Mouse (Mus musculus) heart, embryonic 15.5 days (tissue): ENCODE results near the gene Chrm3. TPM values are rescaled to one million over a fixed set of nuclear protein-coding genes. Genes with fewer than 3 reads are reported as not detected.

Experiments
- ATAC-seq: fragments of 200-750 bp; cut with Nextera tagmentation; replicated peaks from 2 replicates; pipeline ENCODE4 v1.8.0; 2017; ENCODE audit warnings: low read depth, moderate TSS enrichment; ENCODE audit not compliant: insufficient number of reproducible peaks, insufficient read depth, low FRiP score
- H3K27ac ChIP-seq: fragments of 300-500 bp; sonication (generic); 2 replicates; pipeline ENCODE4 v1.5.1; 2015; ENCODE audit warnings: mild to moderate bottlenecking, inconsistent platforms
- H3K27me3 ChIP-seq: fragments of 300-500 bp; sonication (generic); 2 replicates; pipeline ENCODE4 v1.6.1; 2015; ENCODE audit warnings: inconsistent platforms
- H3K36me3 ChIP-seq: fragments of 300-500 bp; sonication (generic); 2 replicates; pipeline ENCODE4 v1.6.1; 2015; ENCODE audit warnings: mild to moderate bottlenecking, inconsistent platforms
- H3K4me1 ChIP-seq: fragments of 300-500 bp; sonication (generic); replicated peaks from 2 replicates; pipeline ENCODE4 v1.6.1; 2015; ENCODE audit warnings: inconsistent platforms
- H3K4me2 ChIP-seq: fragments of 300-500 bp; sonication (generic); 2 replicates; pipeline ENCODE4 v1.6.1; 2015; ENCODE audit warnings: inconsistent platforms, mild to moderate bottlenecking, moderate library complexity
- H3K4me3 ChIP-seq: fragments of 300-500 bp; sonication (generic); 2 replicates; pipeline ENCODE4 v1.5.1; 2015; ENCODE audit warnings: mild to moderate bottlenecking, inconsistent platforms
- H3K9ac ChIP-seq: fragments of 300-500 bp; sonication (generic); 2 replicates; pipeline ENCODE4 v1.6.1; 2015; ENCODE audit warnings: mild to moderate bottlenecking, inconsistent platforms
- H3K9me3 ChIP-seq: fragments of 300-500 bp; sonication (generic); replicated peaks from 2 replicates; pipeline ENCODE4 v1.6.1; 2016; ENCODE audit warnings: inconsistent platforms
- WGBS: fragments of 180-500 bp; shearing (Covaris S2); methylation state at CpG from one replicate; pipeline ENCODE4 v1.1.7; 2015; ENCODE audit warnings: mixed read lengths; 5-methylcytosine and 5-hydroxymethylcytosine counted together
- polyA plus RNA-seq: library from polyadenylated mRNA; unstranded; fragments of >200 nt; fragmentation: Nextera tagmentation; extraction: Ambion mirVana; gene quantifications from 2 replicates; pipeline ENCODE4 v1.2.1, GENCODE M21; 2015

The Chrm3 gene
- polyA plus RNA-seq, 1 experiment from 2014 or later: 0.52 TPM

DNA sequence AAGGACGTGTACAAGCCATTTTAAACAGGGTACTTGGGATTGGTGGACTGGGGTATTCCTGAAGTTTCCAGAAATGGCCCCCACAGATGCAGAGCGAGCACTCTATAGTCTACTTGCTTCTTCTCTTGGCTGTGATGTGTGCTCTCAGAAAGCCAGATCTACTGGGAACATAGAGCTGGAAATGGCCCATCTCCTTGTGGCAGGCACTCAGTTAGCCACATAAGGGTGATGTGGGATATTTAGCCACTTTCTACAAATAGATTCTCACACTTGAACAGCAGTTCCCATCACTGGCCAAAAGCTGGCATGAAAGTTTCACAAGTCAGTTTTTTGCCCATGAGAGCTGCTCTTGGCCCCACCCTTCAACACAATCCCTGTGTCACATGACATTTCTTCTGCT lies 65.5 kb downstream of the Chrm3 start:
- no peaks in the 10 kb centered on the region for H3K36me3 ChIP-seq

DNA sequence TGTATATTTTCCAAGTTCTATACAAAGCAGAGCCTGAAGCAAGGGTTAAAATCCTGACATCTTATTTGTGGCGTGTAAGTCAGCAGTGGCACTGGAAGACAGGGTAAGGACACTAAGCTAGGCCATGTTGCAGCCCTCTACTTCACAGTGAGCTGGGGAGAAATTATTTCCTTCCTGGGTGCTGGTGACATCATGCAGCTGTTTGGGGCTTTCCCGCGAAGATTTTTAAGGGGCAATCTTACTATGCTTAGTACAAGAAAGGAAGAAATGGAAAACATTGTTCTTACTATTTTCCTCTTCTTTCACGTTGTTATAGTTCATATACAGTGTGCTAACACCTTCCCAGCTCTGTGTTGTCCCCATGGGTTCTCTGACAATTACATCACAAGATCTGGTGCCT lies 76.3 kb downstream of the Chrm3 start:
- ATAC-seq: no peak
- Histone ChIP-seq H3K9me3 (no peaks in the 10 kb centered on the region), H3K27me3 (no peaks in the 10 kb centered on the region), H3K27ac (no peak overlapping the region), H3K4me3 (no peak overlapping the region), H3K4me1 (no peaks in the 10 kb centered on the region), H3K4me2 (no peak overlapping the region), H3K36me3 (no peaks in the 10 kb centered on the region), H3K9ac (no peak overlapping the region)
- WGBS: 69% methylated on average over 4 of the region's 4 CpGs

More for the DNA sequence above, 65.5 kb downstream of the Chrm3 start:
- 63% methylated on average over 2 of the region's 2 CpGs for WGBS
- no peak overlapping the region for H3K9ac ChIP-seq
- ATAC-seq: no peak
- H3K4me3 ChIP-seq: no peak overlapping the region
- no peaks in the 10 kb centered on the region for H3K27me3 ChIP-seq
- H3K27ac ChIP-seq: no peak overlapping the region
- no peaks in the 10 kb centered on the region for H3K9me3 ChIP-seq
- H3K4me2 ChIP-seq: no peak overlapping the region
- H3K4me1 ChIP-seq: no peaks in the 10 kb centered on the region

DNA sequence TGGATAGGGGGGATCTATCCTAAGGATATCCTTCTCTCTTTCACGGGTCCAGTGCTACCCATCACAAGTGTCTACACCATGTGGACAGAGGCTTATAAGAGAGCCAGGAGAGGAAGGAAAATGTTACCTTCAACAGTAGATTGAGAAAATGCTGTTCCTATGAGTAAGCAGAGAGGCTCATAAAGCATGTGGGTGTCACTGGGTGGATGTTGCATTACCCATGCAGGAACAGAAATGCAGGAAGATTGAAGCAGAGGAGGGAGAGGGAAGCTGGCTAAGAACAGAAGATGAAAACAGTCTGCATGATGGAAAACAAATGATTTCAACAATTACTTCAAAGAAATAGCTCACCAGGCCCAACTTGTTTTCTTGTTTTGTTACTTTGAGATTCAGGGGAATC lies 85.7 kb downstream of the Chrm3 start:
- no peak overlapping the region for H3K4me2 ChIP-seq
- no peak overlapping the region for H3K27ac ChIP-seq
- no peaks in the 10 kb centered on the region for H3K4me1 ChIP-seq
- no peaks in the 10 kb centered on the region for H3K9me3 ChIP-seq
- H3K36me3 ChIP-seq: no peaks in the 10 kb centered on the region
- ATAC-seq: no peak
- no peaks in the 10 kb centered on the region for H3K27me3 ChIP-seq
- WGBS: 61% methylated on average over 1 of the region's 1 CpGs
- H3K4me3 ChIP-seq: no peak overlapping the region
- H3K9ac ChIP-seq: no peak overlapping the region

DNA sequence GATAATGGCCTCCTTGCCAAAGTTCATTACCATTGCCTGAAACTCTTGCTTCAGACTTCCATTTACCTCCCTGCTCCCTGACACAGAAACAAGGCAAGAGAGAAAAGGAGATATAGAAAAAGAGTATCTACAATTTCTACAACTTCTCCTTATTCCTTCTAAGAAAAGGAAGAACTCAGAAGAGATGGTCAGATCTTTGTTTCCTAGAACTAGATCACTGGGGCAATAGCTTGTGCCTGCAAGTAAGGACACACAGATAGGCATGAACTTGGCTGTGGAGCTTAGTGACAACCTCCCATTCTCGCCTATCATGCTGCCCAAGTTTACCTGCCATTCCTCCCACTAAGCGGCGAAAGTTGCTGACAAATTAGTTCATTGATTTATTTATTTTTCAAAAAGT lies 96.9 kb downstream of the Chrm3 start:
- Histone ChIP-seq H3K9ac (no peak overlapping the region), H3K4me1 (no peaks in the 10 kb centered on the region), H3K27me3 (no peaks in the 10 kb centered on the region), H3K4me2 (no peak overlapping the region), H3K4me3 (no peak overlapping the region), H3K36me3 (no peaks in the 10 kb centered on the region), H3K9me3 (no peaks in the 10 kb centered on the region), H3K27ac (no peak overlapping the region)
- ATAC-seq: no peak
- WGBS: 68% methylated on average over 3 of the region's 3 CpGs

DNA sequence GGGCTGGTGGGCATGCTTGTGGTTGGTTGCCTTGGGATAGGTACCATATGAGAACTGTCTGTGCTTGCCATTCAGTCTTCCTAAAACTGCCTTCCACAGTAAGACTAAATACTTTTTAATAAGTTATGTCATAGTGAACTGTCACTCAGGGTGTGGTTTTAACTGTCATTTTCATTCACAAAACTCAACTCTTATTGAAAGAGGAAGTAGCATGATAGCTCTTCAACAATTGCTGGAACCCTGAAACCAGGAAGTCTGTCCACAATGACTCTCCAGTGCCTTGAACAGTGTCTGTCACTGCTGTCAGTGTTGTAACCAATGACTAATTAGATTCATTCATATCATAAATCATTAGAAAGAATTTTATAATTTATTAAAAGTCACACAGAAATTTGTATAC lies 107.6 kb downstream of the Chrm3 start:
- H3K9me3 ChIP-seq: no peaks in the 10 kb centered on the region
- H3K9ac ChIP-seq: no peak overlapping the region
- no peaks in the 10 kb centered on the region for H3K4me1 ChIP-seq
- H3K4me2 ChIP-seq: no peak overlapping the region
- no peaks in the 10 kb centered on the region for H3K36me3 ChIP-seq
- no peak overlapping the region for H3K27ac ChIP-seq
- no peaks in the 10 kb centered on the region for H3K27me3 ChIP-seq
- no peak overlapping the region for H3K4me3 ChIP-seq
- ATAC-seq: no peak

DNA sequence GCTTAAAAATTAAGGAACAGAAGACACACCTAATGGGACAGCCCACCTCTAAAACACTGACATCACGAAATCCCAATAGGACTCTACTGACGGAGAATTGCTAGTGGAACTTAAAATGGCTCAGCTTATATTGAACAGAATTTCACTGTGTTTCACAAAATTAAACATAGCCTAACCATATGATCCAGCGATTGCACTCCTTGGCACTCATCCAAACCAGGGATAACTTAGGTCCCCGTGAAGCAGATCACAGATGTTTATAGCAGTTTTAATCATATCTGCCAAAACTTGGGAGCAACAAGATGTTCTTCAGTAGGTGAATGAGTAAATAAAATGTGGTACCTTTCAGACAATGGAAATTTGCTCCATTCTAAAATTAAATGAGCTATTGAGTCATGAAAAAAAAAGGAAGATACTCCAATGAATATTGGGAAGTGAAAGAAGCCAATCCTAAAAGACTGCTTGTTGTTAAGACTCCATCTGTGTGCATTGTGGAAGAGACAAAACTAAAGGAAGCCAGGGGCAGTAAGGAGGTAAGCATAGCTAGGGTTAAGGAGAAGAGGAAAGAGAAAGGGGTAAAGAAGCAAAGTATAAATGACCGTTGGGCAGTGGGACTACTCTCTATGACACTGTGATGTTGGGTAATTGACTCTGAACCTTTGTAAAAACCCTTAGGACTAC lies 109.0 kb downstream of the Chrm3 start:
- Histone ChIP-seq H3K9me3 (no peaks in the 10 kb centered on the region), H3K27ac (no peak overlapping the region), H3K9ac (no peak overlapping the region), H3K36me3 (no peaks in the 10 kb centered on the region), H3K4me2 (no peak overlapping the region), H3K27me3 (no peaks in the 10 kb centered on the region), H3K4me3 (no peak overlapping the region), H3K4me1 (no peaks in the 10 kb centered on the region)
- 69% methylated on average over 5 of the region's 5 CpGs for WGBS
- ATAC-seq: no peak

DNA sequence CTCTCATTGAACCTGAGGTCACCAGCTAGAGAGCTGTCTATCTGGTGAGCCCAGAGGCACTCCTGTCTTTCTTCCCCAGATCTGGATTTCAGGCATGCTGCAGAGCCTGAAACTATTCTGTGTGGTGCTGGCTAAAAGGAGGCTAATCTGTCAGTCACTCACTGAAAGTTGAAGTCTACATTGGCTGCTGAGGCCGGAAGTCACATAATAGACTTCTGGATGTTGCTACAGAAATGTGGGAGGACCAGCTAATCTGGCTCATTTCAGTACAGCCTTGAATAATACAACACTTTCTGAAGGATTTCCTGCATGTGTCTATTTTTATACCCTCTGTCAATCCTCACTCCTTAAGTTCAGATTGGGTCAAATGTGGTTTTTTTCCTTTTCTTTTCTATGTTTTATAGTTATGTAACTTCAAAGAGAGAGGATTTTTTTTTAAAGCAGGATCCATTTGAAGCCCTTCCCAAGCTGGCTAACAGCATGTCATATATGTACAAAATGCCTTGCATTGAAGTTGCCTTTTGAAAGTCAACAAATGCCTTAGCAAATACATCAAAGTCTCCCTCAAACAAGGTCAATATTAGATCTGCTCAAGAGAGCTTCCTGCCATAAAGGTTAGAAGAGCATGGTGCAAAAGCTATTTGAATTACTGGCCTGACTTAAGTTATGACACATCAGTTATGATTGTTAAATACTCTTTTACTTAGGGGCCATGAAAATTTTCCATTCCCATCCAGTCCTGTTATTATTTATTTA lies 116.2 kb downstream of the Chrm3 start:
- no peaks in the 10 kb centered on the region for H3K9me3 ChIP-seq
- 0 out of 2 replicates have a peak, but pooled peaks have one; percentile 43 for ATAC-seq
- H3K36me3 ChIP-seq: no peaks in the 10 kb centered on the region
- no peak overlapping the region for H3K27ac ChIP-seq
- no peak overlapping the region for H3K4me2 ChIP-seq
- no peaks in the 10 kb centered on the region for H3K27me3 ChIP-seq
- no peak overlapping the region for H3K4me3 ChIP-seq
- H3K4me1 ChIP-seq: no peaks in the 10 kb centered on the region
- WGBS: 37% methylated on average over 1 of the region's 1 CpGs
- no peak overlapping the region for H3K9ac ChIP-seq

DNA sequence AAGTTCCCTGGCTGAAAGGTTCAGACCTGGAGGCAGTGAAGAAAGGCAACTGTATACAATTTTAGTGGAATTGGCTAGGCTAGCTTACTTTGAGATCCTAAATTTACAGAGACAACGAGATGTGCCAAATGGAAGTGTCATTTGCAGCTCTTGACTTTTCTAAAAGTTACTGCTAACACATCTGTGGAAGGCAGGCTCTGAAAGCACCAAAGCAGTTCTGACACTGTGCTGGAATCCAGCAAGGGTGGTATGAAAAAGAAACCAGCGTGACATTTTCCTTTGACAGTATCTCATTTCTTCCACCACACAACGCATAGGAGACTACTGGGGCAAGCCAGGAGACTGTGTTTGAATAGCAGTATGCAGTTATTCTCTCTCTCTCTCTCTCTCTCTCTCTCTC lies 120.4 kb downstream of the Chrm3 start:
- no peak for ATAC-seq
- Histone ChIP-seq H3K27me3 (no peaks in the 10 kb centered on the region), H3K27ac (no peak overlapping the region), H3K4me1 (no peaks in the 10 kb centered on the region), H3K36me3 (no peaks in the 10 kb centered on the region), H3K9ac (no peak overlapping the region), H3K4me3 (no peak overlapping the region), H3K9me3 (no peaks in the 10 kb centered on the region), H3K4me2 (no peak overlapping the region)
- WGBS: 60% methylated on average over 3 of the region's 3 CpGs

DNA sequence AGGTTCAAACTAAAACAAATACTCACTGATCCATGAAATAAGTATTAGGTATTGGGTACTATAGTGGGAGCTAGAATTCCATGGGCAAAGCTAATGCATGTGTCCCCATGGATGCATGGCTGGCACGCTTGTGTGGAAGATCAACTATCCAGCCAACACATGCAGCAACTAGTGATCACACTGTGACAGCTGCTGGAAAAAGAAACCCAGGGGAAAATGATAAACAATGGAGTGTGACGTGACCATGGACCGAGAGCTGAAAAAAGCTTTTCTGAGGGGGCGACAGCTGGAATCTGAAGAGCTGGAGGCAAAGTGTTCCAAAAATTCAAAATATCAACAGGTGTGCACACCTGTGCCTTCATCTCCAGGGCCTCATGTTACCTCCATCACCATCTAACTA lies 120.8 kb downstream of the Chrm3 start:
- Histone ChIP-seq H3K9me3 (no peaks in the 10 kb centered on the region), H3K27ac (no peak overlapping the region), H3K4me1 (no peaks in the 10 kb centered on the region), H3K4me2 (no peak overlapping the region), H3K9ac (no peak overlapping the region), H3K27me3 (no peaks in the 10 kb centered on the region), H3K36me3 (no peaks in the 10 kb centered on the region), H3K4me3 (no peak overlapping the region)
- no peak for ATAC-seq
- 56% methylated on average over 4 of the region's 4 CpGs for WGBS

DNA sequence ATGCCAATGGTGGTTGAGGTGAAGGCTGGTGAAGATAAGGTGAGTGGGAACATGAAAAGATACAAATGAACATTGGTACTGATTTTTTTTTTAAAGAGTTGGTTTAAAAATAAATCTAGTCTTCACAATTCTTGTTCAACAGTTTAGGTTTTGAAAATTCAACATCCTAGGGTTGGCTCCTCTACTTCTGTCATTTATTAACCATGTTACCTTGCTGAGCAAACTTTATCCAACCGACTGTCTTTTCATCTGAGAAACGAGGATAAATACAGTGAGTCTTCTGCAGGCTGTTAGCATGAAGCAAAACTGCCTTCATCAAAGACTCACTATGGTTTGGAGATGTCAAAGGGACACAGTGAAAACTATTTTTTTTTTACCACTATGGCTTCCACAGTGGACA lies 123.0 kb downstream of the Chrm3 start:
- WGBS: 73% methylated on average over 2 of the region's 2 CpGs
- Histone ChIP-seq H3K4me3 (no peak overlapping the region), H3K27me3 (no peaks in the 10 kb centered on the region), H3K4me1 (no peaks in the 10 kb centered on the region), H3K4me2 (no peak overlapping the region), H3K27ac (no peak overlapping the region), H3K9ac (no peak overlapping the region), H3K36me3 (no peaks in the 10 kb centered on the region), H3K9me3 (no peaks in the 10 kb centered on the region)
- no peak for ATAC-seq

DNA sequence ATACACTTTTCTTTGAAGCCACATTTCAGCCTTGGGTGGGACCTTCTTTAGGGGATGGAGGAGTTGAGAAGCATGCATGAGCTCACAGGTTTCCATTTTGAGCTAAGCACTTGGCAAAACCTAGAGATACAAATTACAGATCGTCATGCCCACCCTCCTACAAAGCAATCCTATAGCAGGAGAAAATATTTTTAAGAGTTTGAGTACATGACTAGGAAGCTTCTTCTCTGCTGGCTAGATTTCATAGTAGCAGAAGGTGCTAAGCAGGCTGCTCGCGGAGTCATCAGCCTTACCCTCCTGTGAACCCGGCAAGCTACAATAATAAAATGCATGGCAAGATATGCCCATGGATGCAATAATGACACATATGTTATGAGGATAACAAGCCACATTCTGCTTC lies 124.4 kb downstream of the Chrm3 start:
- H3K4me1 ChIP-seq: no peaks in the 10 kb centered on the region
- H3K27me3 ChIP-seq: no peaks in the 10 kb centered on the region
- WGBS: 85% methylated on average over 4 of the region's 4 CpGs
- H3K9me3 ChIP-seq: no peaks in the 10 kb centered on the region
- no peaks in the 10 kb centered on the region for H3K36me3 ChIP-seq
- ATAC-seq: no peak
- H3K9ac ChIP-seq: no peak overlapping the region
- H3K4me3 ChIP-seq: no peak overlapping the region
- no peak overlapping the region for H3K27ac ChIP-seq
- no peak overlapping the region for H3K4me2 ChIP-seq
